Mouse (Mus musculus): ENCODE measurements around the gene Ampd1. TPM values are rescaled to one million over a fixed set of nuclear protein-coding genes. Genes with fewer than 3 reads are reported as not detected.

The Ampd1 gene
- polyA plus RNA-seq, 1 experiment from 2014 or later, result not detected

DNA sequence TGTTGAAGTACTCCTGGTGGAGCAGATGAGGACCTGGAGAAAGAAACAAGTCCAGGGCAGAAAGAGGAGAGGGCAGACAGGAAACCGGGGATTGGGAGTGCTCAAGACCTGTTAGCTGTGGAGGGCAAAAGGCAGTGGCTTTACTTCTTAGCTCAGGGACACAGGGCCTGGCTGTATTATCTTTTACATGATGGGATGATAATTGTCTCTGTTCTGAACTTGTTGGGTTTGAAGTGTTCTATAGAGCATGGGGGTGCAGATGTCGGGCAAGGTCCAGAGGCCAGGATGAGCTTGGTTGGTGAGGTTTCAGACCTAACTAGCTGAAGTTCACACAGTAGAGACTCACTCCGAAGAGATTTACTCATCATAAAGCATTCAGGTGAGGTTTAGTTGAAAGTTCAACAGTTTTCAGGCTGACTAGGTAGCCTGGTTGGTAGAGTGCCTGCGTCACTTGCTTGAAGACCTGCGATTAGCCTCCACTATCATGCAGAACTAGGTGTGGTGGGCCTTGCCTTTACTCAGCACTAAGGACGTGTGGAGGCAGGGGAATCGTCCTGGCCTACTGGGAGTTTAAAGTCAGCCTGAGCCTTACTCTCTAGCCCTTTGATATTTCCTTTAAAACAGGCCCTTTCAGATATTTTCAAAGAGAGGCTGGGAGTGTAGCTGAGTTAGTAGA, 33.9 kb downstream of the Ampd1 start:
- Histone ChIP-seq H3K4me1 (no peaks in the 10 kb centered on the region), H3K36me3 (no peaks in the 10 kb centered on the region), H3K27ac (no peak overlapping the region), H3K4me3 (replicated peaks) (no peak overlapping the region), H3K9ac (no peak overlapping the region), H3K4me2 (no peak overlapping the region), H3K9me3 (no peaks in the 10 kb centered on the region), H3K27me3 (replicated peaks) (no peaks in the 10 kb centered on the region)
- WGBS, result 87% methylated on average over 7 of the region's 7 CpGs
- ATAC-seq (ENCODE audit: insufficient read depth, low FRiP score, low read depth), result no peak

DNA sequence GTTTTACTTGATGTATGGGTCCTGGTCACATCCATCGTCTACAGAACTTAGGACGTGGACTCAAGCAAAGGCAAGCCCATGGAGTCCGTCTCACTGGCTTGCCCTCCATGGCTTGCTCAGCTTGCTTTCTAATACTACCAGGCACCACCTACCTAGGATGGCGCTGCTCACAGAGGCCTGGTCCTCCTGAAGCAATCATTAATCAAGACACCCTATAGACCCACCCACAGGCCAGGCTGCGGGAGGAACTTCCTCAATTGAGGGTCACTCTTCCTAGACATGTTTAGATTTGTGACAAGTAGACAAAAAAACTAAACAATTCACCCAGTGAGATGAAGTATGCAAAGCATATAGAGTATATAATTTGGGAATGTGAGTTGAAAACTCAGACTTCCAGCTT, 38.4 kb downstream of the Ampd1 start:
- no peak for ATAC-seq (ENCODE audit: insufficient read depth, low FRiP score, low read depth)
- no peak overlapping the region for H3K4me2 ChIP-seq
- H3K4me1 ChIP-seq, result no peaks in the 10 kb centered on the region
- 59% methylated on average over 5 of the region's 5 CpGs for WGBS
- no peaks in the 10 kb centered on the region for H3K27me3 ChIP-seq (replicated peaks)
- H3K9me3 ChIP-seq, result no peaks in the 10 kb centered on the region
- no peaks in the 10 kb centered on the region for H3K36me3 ChIP-seq
- H3K9ac ChIP-seq, result no peak overlapping the region
- H3K4me3 ChIP-seq (replicated peaks), result no peak overlapping the region
- H3K27ac ChIP-seq, result no peak overlapping the region

DNA sequence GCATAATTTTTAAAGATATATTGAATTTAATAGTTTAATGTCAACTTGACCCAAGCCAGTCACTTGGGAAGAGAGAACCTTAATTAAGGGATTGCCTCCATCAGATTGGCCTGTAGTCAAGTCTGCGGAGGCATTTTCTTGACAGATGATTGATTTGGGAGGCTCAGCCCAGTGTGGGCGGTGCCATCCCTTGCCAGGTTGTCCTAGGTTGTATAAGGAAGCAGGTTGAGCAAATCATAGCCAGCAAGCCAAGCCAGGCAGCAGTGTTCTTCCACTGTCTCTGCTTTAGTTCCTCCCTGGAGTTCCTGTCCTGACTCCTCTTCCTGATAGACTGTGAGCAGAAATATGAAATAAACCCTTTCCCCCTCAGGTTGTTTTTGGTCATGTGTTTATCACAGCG, 49.8 kb downstream of the Ampd1 start:
- Histone ChIP-seq H3K27me3 (replicated peaks) (no peaks in the 10 kb centered on the region), H3K9me3 (no peaks in the 10 kb centered on the region), H3K36me3 (no peaks in the 10 kb centered on the region), H3K27ac (no peak overlapping the region), H3K4me1 (0 out of 2 replicates have a peak, but pooled peaks cover 4% of the 10 kb centered on the region), H3K4me3 (replicated peaks) (no peak overlapping the region), H3K4me2 (no peak overlapping the region), H3K9ac (no peak overlapping the region)
- WGBS, result 74% methylated on average over 3 of the region's 3 CpGs
- no peak for ATAC-seq (ENCODE audit: insufficient read depth, low FRiP score, low read depth)

DNA sequence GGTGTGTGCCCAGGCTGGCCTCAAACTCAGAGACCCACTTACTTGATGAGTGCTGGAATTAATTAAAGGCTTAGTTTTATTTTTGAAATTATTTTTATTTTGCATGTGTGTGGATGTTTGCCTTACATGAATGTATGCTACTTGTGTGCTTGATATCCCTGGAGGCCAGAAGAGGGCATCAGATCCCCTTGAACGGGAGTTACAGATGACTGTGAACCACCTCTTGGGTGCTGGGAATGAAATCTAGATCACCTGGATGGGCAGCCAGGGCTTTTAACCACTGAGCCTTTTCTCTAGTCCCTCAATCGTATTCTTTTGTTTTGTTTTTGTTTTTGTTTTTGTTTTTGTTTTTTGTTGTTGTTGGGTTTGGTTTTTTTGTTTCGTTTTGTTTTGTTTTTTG, 52.3 kb downstream of the Ampd1 start:
- 94% methylated on average over 3 of the region's 3 CpGs for WGBS
- Histone ChIP-seq H3K27ac (no peak overlapping the region), H3K4me2 (no peak overlapping the region), H3K9ac (no peak overlapping the region), H3K4me1 (0 out of 2 replicates have a peak, but pooled peaks cover 11% of the 10 kb centered on the region), H3K36me3 (no peaks in the 10 kb centered on the region), H3K4me3 (replicated peaks) (no peak overlapping the region), H3K27me3 (replicated peaks) (no peaks in the 10 kb centered on the region), H3K9me3 (no peaks in the 10 kb centered on the region)
- ATAC-seq (ENCODE audit: insufficient read depth, low FRiP score, low read depth), result no peak

DNA sequence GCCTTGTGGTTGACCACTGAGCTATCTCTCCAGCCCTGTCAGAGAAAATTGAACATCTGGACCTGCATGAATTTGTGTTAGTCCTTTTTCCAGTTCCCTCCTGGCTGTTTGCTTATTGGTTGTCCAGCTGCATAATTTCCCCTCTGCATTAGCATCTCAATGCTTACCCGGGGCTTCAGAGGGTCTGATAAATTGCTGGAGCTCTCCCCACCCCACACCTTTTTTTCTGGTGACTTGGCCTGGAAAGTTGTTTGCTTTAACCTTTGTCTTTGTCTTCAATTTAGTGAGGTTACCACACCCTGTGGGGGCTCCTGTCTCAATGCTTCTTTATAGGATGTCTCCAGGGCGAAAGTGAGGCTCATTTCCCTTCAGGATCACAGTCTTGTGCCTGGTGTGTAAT, 53.4 kb downstream of the Ampd1 start:
- Histone ChIP-seq H3K36me3 (no peaks in the 10 kb centered on the region), H3K4me3 (replicated peaks) (no peak overlapping the region), H3K27ac (0 out of 2 replicates have a peak overlapping the region, but pooled peaks have one; percentile 53), H3K9me3 (no peaks in the 10 kb centered on the region), H3K4me1 (0 out of 2 replicates have a peak, but pooled peaks cover 11% of the 10 kb centered on the region), H3K4me2 (no peak overlapping the region), H3K27me3 (replicated peaks) (no peaks in the 10 kb centered on the region), H3K9ac (no peak overlapping the region)
- WGBS, result 33% methylated on average over 2 of the region's 2 CpGs
- ATAC-seq (ENCODE audit: insufficient read depth, low FRiP score, low read depth), result no peak

DNA sequence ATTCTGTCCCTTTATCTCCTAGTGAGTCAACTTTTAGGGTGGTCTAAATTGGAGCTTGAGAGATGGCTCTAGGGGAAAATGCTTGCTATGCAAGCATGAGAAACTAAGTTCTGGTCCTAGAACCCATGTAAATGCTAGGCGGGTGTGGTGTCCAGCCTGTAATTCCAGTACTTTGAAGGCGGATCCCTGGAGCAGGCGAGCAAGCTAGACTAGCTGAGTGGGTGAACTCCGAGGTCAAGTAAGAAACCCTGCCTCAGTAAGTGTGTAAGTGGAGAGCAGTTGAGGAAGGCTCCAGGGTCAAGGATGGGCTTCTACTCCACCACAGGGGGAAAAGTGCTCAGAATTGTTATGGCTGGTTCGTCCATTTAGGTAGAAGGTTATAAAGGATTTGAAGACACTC, 53.9 kb downstream of the Ampd1 start:
- WGBS, result 69% methylated on average over 5 of the region's 5 CpGs
- 0 out of 2 replicates have a peak overlapping the region, but pooled peaks have one; percentile 53 for H3K27ac ChIP-seq

DNA sequence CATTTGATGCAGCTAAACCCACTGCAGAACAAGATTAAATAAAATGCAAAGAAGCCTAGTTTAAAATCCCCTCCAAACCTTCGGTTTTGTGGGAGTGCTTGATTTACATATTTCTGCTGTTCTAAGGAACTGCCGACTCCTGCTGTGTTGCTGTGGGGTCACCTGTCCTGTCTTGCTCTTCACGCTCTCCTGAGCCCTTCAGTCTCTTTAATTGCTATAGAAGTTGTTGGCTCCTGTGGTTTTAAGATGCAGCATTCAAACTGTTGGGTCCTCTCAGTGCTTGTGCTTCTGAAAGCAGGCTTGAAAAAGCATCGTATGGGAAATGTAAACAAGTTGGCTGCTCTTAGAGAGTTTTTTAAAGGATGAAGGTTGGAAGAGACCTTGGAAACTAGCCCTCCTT, 54.4 kb downstream of the Ampd1 start:
- 53% methylated on average over 4 of the region's 4 CpGs for WGBS
- H3K27ac ChIP-seq, result no peak overlapping the region

More for the DNA sequence above, 53.9 kb downstream of the Ampd1 start:
- Histone ChIP-seq H3K4me3 (replicated peaks) (no peak overlapping the region), H3K4me1 (0 out of 2 replicates have a peak, but pooled peaks cover 11% of the 10 kb centered on the region), H3K36me3 (no peaks in the 10 kb centered on the region), H3K27me3 (replicated peaks) (no peaks in the 10 kb centered on the region), H3K9ac (no peak overlapping the region), H3K4me2 (no peak overlapping the region), H3K9me3 (no peaks in the 10 kb centered on the region)
- no peak for ATAC-seq (ENCODE audit: insufficient read depth, low FRiP score, low read depth)

DNA sequence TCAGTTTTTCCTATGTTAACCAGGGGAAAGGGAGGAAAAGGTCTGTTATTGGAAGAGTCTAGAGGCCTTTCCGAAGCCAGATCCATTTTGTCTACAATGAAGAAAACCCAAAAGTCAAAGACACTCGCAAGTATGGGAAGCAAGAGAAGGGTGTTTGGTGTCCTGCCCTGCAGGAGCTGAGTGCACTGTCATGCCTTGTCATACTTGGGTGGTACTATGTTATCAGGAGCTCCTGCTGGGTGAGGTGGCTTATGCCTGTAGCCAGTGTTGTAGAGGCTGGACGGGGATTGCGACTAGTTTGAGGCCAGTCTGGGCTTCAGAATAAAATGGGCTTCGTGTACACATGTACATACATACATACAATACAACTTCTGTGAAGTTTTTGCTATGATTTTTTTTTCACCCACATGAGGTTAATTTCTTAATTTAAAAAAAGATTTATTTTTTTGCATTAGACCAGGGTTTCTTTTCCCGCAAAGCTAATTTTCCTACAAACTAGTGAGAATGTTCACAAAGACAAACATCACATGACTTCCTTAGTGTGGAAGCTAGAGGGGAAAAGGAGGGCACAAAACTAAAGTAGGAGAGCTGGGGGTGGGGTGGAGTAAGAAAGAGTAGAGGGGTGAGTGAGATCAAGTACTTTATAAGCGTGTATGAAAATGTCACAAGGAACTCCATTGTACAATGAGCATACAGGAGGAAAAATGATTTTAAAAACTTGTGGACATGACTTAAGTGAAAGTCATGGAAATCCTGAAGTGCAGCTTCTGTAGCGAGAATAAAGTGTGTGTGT, 55.7 kb downstream of the Ampd1 start:
- no peak overlapping the region for H3K4me2 ChIP-seq
- H3K27ac ChIP-seq, result peak overlapping the region; percentile 63
- no peak overlapping the region for H3K9ac ChIP-seq
- H3K9me3 ChIP-seq, result no peaks in the 10 kb centered on the region
- H3K27me3 ChIP-seq (replicated peaks), result no peaks in the 10 kb centered on the region
- WGBS, result 65% methylated on average over 8 of the region's 8 CpGs
- no peak overlapping the region for H3K4me3 ChIP-seq (replicated peaks)
- 0 out of 2 replicates have a peak, but pooled peaks cover 11% of the 10 kb centered on the region for H3K4me1 ChIP-seq
- peak; percentile 93 for ATAC-seq (ENCODE audit: insufficient read depth, low FRiP score, low read depth)
- no peaks in the 10 kb centered on the region for H3K36me3 ChIP-seq

More for the DNA sequence above, 54.4 kb downstream of the Ampd1 start:
- Histone ChIP-seq H3K36me3 (no peaks in the 10 kb centered on the region), H3K4me2 (no peak overlapping the region), H3K4me3 (replicated peaks) (no peak overlapping the region), H3K9me3 (no peaks in the 10 kb centered on the region), H3K27me3 (replicated peaks) (no peaks in the 10 kb centered on the region), H3K4me1 (0 out of 2 replicates have a peak, but pooled peaks cover 11% of the 10 kb centered on the region), H3K9ac (no peak overlapping the region)
- ATAC-seq (ENCODE audit: insufficient read depth, low FRiP score, low read depth), result no peak

DNA sequence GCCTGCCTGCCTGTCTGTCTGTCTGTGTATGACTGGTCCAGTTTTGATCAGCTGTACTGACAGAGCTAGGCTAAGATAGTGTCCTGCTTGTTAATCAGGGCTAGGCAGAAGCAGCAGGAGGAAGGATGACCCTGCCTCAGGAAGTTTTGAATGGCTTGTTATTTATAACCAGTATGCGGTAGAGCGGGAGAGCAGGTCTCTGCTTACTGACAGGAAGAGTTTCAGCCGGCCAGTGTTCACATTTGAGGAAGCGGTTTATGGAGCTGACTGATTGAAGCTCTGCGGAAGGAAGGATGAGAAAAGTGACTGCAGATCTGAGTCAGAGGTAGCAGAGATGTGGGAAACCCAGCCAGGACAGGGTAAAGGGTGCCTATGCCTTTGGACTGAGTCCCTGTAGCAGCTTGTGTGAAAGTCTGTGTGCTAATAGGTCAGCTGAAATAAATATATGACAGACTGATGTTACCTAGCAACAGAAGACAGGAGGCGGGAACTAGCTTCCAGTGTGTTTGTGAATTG, 56.5 kb downstream of the Ampd1 start:
- no peaks in the 10 kb centered on the region for H3K9me3 ChIP-seq
- no peak overlapping the region for H3K4me3 ChIP-seq (replicated peaks)
- 0 out of 2 replicates have a peak, but pooled peaks cover 11% of the 10 kb centered on the region for H3K4me1 ChIP-seq
- whole genome bisulfite sequencing, result 25% methylated on average over 6 of the region's 6 CpGs
- peak; percentile 94 for ATAC-seq (ENCODE audit: insufficient read depth, low FRiP score, low read depth)
- no peaks in the 10 kb centered on the region for H3K27me3 ChIP-seq (replicated peaks)
- no peaks in the 10 kb centered on the region for H3K36me3 ChIP-seq
- H3K9ac ChIP-seq, result no peak overlapping the region
- peak overlapping the region; percentile 20; the same call in 1 of the 2 replicates for H3K4me2 ChIP-seq
- peak overlapping the region; percentile 63 for H3K27ac ChIP-seq

DNA sequence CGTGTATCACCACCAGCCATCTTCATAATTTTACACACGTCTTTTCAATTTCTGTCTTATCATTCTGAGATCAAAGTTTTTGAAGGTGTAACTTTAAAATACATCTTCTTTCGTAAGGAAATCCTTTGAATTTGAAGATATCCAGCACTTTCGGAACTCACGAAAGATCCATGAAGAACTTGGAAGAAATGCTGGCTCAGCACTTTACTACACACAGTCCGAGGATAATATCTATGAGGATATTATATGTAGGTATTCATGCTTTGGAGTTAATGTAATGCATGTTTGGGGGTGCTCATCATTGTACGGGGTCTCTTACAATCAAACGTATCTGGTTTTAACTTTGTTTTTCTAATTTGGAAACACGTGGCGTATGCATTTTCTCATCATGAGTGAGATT, 59.3 kb downstream of the Ampd1 start:
- no peaks in the 10 kb centered on the region for H3K9me3 ChIP-seq
- H3K9ac ChIP-seq, result no peak overlapping the region
- no peak overlapping the region for H3K27ac ChIP-seq
- no peak overlapping the region for H3K4me2 ChIP-seq
- no peaks in the 10 kb centered on the region for H3K27me3 ChIP-seq (replicated peaks)
- H3K4me3 ChIP-seq (replicated peaks), result no peak overlapping the region
- no peaks in the 10 kb centered on the region for H3K36me3 ChIP-seq
- 0 out of 2 replicates have a peak, but pooled peaks cover 11% of the 10 kb centered on the region for H3K4me1 ChIP-seq
- WGBS, result 92% methylated on average over 10 of the region's 10 CpGs
- no peak for ATAC-seq (ENCODE audit: insufficient read depth, low FRiP score, low read depth)

DNA sequence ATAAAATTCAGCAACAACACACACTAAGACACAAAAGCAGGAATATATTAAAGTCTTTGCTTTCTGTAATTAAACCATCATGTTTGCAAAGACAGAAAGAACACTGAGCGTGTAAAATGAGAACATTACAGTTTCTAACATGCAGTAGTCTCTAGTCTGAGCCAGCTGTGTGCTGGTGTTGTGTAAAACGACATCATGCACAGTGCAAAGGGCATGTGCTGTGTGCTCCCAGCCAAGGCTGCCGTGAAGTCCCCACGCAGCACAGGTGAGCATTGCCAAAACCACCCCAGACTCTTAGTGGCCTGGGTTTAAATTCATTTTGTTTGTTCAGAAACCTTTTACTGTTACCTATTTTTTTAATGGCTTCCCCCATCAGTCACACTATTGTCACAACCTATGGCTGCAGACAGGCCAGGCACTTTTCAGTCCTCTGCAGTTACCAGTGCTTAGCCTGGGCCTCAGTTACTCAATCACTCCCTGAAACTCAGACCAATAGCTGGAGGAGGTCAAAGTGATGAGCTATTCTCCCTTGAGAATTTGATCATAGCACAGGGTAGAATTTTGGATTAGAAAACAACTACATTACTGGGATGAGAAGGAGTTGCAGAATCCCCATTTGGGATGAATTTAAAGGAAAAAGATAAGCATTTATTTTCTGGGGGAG, 62.7 kb downstream of the Ampd1 start:
- Histone ChIP-seq H3K36me3 (no peaks in the 10 kb centered on the region), H3K4me1 (peaks cover 5% of the 10 kb centered on the region; the same call in 1 of the 2 replicates), H3K4me2 (no peak overlapping the region), H3K4me3 (replicated peaks) (no peak overlapping the region), H3K27me3 (replicated peaks) (no peaks in the 10 kb centered on the region), H3K27ac (no peak overlapping the region), H3K9me3 (no peaks in the 10 kb centered on the region), H3K9ac (no peak overlapping the region)
- ATAC-seq (ENCODE audit: insufficient read depth, low FRiP score, low read depth), result no peak
- 84% methylated on average over 4 of the region's 4 CpGs for WGBS

Data from stomach, embryonic 15.5 days (tissue).